Mouse (Mus musculus): ENCODE measurements at regions not wholly inside any gene's neighbourhood (a gene's known extent, or its start where the extent isn't known, plus 50 kb on each side); places are given as distances from the start of the nearest gene placed in this dataset.

- H3K36me3 ChIP-seq, result no peaks in the 10 kb centered on the region
- ATAC-seq (replicated peaks; ENCODE audit: low FRiP score), result no peak
- WGBS, result 68% methylated on average over 10 of the region's 10 CpGs
- H3K9ac ChIP-seq, result no peak overlapping the region
- peaks cover 12% of the 10 kb centered on the region for H3K27me3 ChIP-seq
- peaks cover 26% of the 10 kb centered on the region for H3K4me1 ChIP-seq
- H3K27ac ChIP-seq, result no peak overlapping the region
- H3K9me3 ChIP-seq (replicated peaks), result no peaks in the 10 kb centered on the region
- no peak overlapping the region for H3K4me2 ChIP-seq
- no peak overlapping the region for H3K4me3 ChIP-seq (replicated peaks)
Observed at GRCm38 (mm10) chr7:136083005-136083404, 366.8 kb upstream of the Mki67 start.

GRCm38 (mm10) chr7:136083571-136084342, 367.6 kb upstream of the Mki67 start:
- WGBS, result 41% methylated on average over 14 of the region's 14 CpGs
- Histone ChIP-seq H3K4me2 (no peak overlapping the region), H3K36me3 (no peaks in the 10 kb centered on the region), H3K4me1 (peaks cover 26% of the 10 kb centered on the region), H3K9me3 (replicated peaks) (no peaks in the 10 kb centered on the region), H3K9ac (no peak overlapping the region), H3K27me3 (peaks cover 12% of the 10 kb centered on the region), H3K4me3 (replicated peaks) (no peak overlapping the region), H3K27ac (no peak overlapping the region)
- ATAC-seq (replicated peaks; ENCODE audit: low FRiP score), result no peak

GRCm38 (mm10) chr7:136088785-136089184, 372.6 kb upstream of the Mki67 start:
- H3K4me3 ChIP-seq (replicated peaks), result no peak overlapping the region
- no peak overlapping the region for H3K9ac ChIP-seq
- H3K27me3 ChIP-seq, result peaks cover 5% of the 10 kb centered on the region; the same call in 1 of the 2 replicates
- no peak for ATAC-seq (replicated peaks; ENCODE audit: low FRiP score)
- WGBS, result 79% methylated on average over 6 of the region's 6 CpGs
- H3K27ac ChIP-seq, result no peak overlapping the region
- peaks cover 11% of the 10 kb centered on the region; the same call in 1 of the 2 replicates for H3K4me1 ChIP-seq
- no peaks in the 10 kb centered on the region for H3K9me3 ChIP-seq (replicated peaks)
- no peak overlapping the region for H3K4me2 ChIP-seq
- no peaks in the 10 kb centered on the region for H3K36me3 ChIP-seq

GRCm38 (mm10) chr7:136094681-136095360, 378.7 kb upstream of the Mki67 start:
- no peaks in the 10 kb centered on the region for H3K27me3 ChIP-seq
- ATAC-seq (replicated peaks; ENCODE audit: low FRiP score), result no peak
- 69% methylated on average over 14 of the region's 14 CpGs for WGBS
- no peaks in the 10 kb centered on the region for H3K36me3 ChIP-seq
- H3K27ac ChIP-seq, result no peak overlapping the region
- H3K4me3 ChIP-seq (replicated peaks), result no peak overlapping the region
- no peak overlapping the region for H3K9ac ChIP-seq
- no peaks in the 10 kb centered on the region for H3K9me3 ChIP-seq (replicated peaks)
- H3K4me1 ChIP-seq, result peaks cover 10% of the 10 kb centered on the region; the same call in 1 of the 2 replicates
- no peak overlapping the region for H3K4me2 ChIP-seq

GRCm38 (mm10) chr7:136104021-136104420, 387.9 kb upstream of the Mki67 start:
- no peak for ATAC-seq (replicated peaks; ENCODE audit: low FRiP score)
- H3K27ac ChIP-seq, result no peak overlapping the region
- no peaks in the 10 kb centered on the region for H3K9me3 ChIP-seq (replicated peaks)
- H3K27me3 ChIP-seq, result no peaks in the 10 kb centered on the region
- no peaks in the 10 kb centered on the region for H3K4me1 ChIP-seq
- WGBS, result 87% methylated on average over 4 of the region's 4 CpGs
- H3K36me3 ChIP-seq, result no peaks in the 10 kb centered on the region
- no peak overlapping the region for H3K9ac ChIP-seq
- H3K4me3 ChIP-seq (replicated peaks), result no peak overlapping the region
- no peak overlapping the region for H3K4me2 ChIP-seq

GRCm38 (mm10) chr7:136112163-136112562, 396.0 kb upstream of the Mki67 start:
- Histone ChIP-seq H3K4me2 (no peak overlapping the region), H3K27ac (no peak overlapping the region), H3K4me1 (peaks cover 2% of the 10 kb centered on the region; the same call in 1 of the 2 replicates), H3K36me3 (no peaks in the 10 kb centered on the region), H3K27me3 (no peaks in the 10 kb centered on the region), H3K9ac (no peak overlapping the region), H3K4me3 (replicated peaks) (no peak overlapping the region), H3K9me3 (replicated peaks) (no peaks in the 10 kb centered on the region)
- ATAC-seq (replicated peaks; ENCODE audit: low FRiP score), result no peak
- WGBS, result 56% methylated on average over 6 of the region's 6 CpGs

GRCm38 (mm10) chr7:136120930-136121329, 404.8 kb upstream of the Mki67 start:
- H3K4me2 ChIP-seq, result no peak overlapping the region

GRCm38 (mm10) chr7:136121406-136121805, 405.2 kb upstream of the Mki67 start:
- no peak overlapping the region for H3K4me2 ChIP-seq
- no peaks in the 10 kb centered on the region for H3K9me3 ChIP-seq (replicated peaks)
- 74% methylated on average over 1 of the region's 1 CpGs for WGBS
- no peak overlapping the region for H3K4me3 ChIP-seq (replicated peaks)
- no peaks in the 10 kb centered on the region for H3K27me3 ChIP-seq
- no peak overlapping the region for H3K9ac ChIP-seq
- H3K4me1 ChIP-seq, result peaks cover 11% of the 10 kb centered on the region
- ATAC-seq (replicated peaks; ENCODE audit: low FRiP score), result no peak
- H3K27ac ChIP-seq, result no peak overlapping the region
- H3K36me3 ChIP-seq, result no peaks in the 10 kb centered on the region

More at GRCm38 (mm10) chr7:136120930-136121329, 404.8 kb upstream of the Mki67 start:
- no peak overlapping the region for H3K4me3 ChIP-seq (replicated peaks)
- H3K9ac ChIP-seq, result no peak overlapping the region
- H3K4me1 ChIP-seq, result peaks cover 11% of the 10 kb centered on the region
- H3K36me3 ChIP-seq, result no peaks in the 10 kb centered on the region
- H3K27me3 ChIP-seq, result no peaks in the 10 kb centered on the region
- no peak for ATAC-seq (replicated peaks; ENCODE audit: low FRiP score)
- 11% methylated on average over 7 of the region's 7 CpGs for WGBS
- no peak overlapping the region; the same call in 1 of the 2 replicates for H3K27ac ChIP-seq
- no peaks in the 10 kb centered on the region for H3K9me3 ChIP-seq (replicated peaks)

- no peak for ATAC-seq (replicated peaks; ENCODE audit: low FRiP score)
- Histone ChIP-seq H3K27ac (no peak overlapping the region), H3K4me3 (replicated peaks) (no peak overlapping the region), H3K36me3 (no peaks in the 10 kb centered on the region), H3K9ac (no peak overlapping the region), H3K4me2 (no peak overlapping the region), H3K4me1 (peaks cover 18% of the 10 kb centered on the region), H3K9me3 (replicated peaks) (no peaks in the 10 kb centered on the region), H3K27me3 (no peaks in the 10 kb centered on the region)
- 64% methylated on average over 2 of the region's 2 CpGs for WGBS
Observed at GRCm38 (mm10) chr7:136124786-136125185, 408.6 kb upstream of the Mki67 start.

- ATAC-seq (replicated peaks; ENCODE audit: low FRiP score), result no peak
- Histone ChIP-seq H3K4me2 (no peak overlapping the region), H3K27me3 (no peaks in the 10 kb centered on the region), H3K9me3 (replicated peaks) (no peaks in the 10 kb centered on the region), H3K4me1 (peaks cover 19% of the 10 kb centered on the region), H3K36me3 (no peaks in the 10 kb centered on the region), H3K4me3 (replicated peaks) (no peak overlapping the region), H3K9ac (no peak overlapping the region), H3K27ac (no peak overlapping the region)
- 92% methylated on average over 3 of the region's 3 CpGs for WGBS
Observed at GRCm38 (mm10) chr7:136126393-136126792, 410.2 kb upstream of the Mki67 start.

- Histone ChIP-seq H3K27me3 (no peaks in the 10 kb centered on the region), H3K4me3 (replicated peaks) (no peak overlapping the region), H3K4me2 (no peak overlapping the region), H3K27ac (no peak overlapping the region), H3K36me3 (no peaks in the 10 kb centered on the region), H3K9ac (no peak overlapping the region), H3K9me3 (replicated peaks) (no peaks in the 10 kb centered on the region), H3K4me1 (peaks cover 17% of the 10 kb centered on the region)
- ATAC-seq (replicated peaks; ENCODE audit: low FRiP score), result no peak
- 73% methylated on average over 2 of the region's 2 CpGs for WGBS
Observed at GRCm38 (mm10) chr7:136127576-136127975, 411.4 kb upstream of the Mki67 start.

GRCm38 (mm10) chr7:136129721-136130123, 413.6 kb upstream of the Mki67 start:
- 42% methylated on average over 7 of the region's 7 CpGs for WGBS
- H3K4me1 ChIP-seq, result peaks cover 17% of the 10 kb centered on the region
- no peaks in the 10 kb centered on the region for H3K36me3 ChIP-seq
- no peak overlapping the region for H3K4me3 ChIP-seq (replicated peaks)
- 0 out of 2 replicates have a peak overlapping the region, but pooled peaks have one; percentile 29 for H3K27ac ChIP-seq
- ATAC-seq (replicated peaks; ENCODE audit: low FRiP score), result 0 out of 2 replicates have a peak, but pooled peaks have one; percentile 43
- H3K27me3 ChIP-seq, result no peaks in the 10 kb centered on the region
- H3K9me3 ChIP-seq (replicated peaks), result no peaks in the 10 kb centered on the region
- H3K4me2 ChIP-seq, result no peak overlapping the region
- no peak overlapping the region for H3K9ac ChIP-seq
